Comparison of ENCODE assay signal across 8 mouse cellular contexts in genomic region chr12:55372424-55373055, GRCm38 (mm10). TPM values are rescaled to one million over a fixed set of nuclear protein-coding genes. Genes with fewer than 3 reads are reported as not detected.
DNase-seq lines count a peak whose midpoint lies in the region; ATAC-seq lines count a peak whose summit lies in the region.

No protein-coding gene starts in this region.

- peak; percentile 8 to 11 for DNase-seq in cerebellum, adult 18-20 months
- no peak for DNase-seq in cerebellum, adult 11 months
- DNase-seq in kidney, adult 9 months, result peak; percentile 30
- no peak for DNase-seq in kidney, adult 18-20 months
- DNase-seq in 3T3-L1 (ENCODE audit: low read depth, low spot score), result peak; percentile 63
- no peak for DNase-seq in T-cell, adult 2 months (ENCODE audit: low spot score)
- DNase-seq in retina, embryonic 14.5 days (ENCODE audit: low spot score), result no peak

- peak; percentile 52; the same call in 1 of the 2 replicates for ATAC-seq in common myeloid progenitor, adult 5-6 weeks (replicated peaks; ENCODE audit: low read depth, poor library complexity, severe bottlenecking)

RNA-seq across cellular contexts. Expression of gene Psma6, which starts 11.5 kb away (rescaled TPM):
- total RNA-seq in common myeloid progenitor, adult 5-6 weeks (2017), result 326 and 362 TPM in 2 replicates

Comparison
In these comparisons a context has a peak if more than half of its experiments do, and no peak if none do; other contexts are left out.
1. DNase-seq: peak in cerebellum, adult 18-20 months (2 of 2), kidney, adult 9 months (single experiment) and 3T3-L1 (single experiment); none in cerebellum, adult 11 months (single experiment), kidney, adult 18-20 months (single experiment), T-cell, adult 2 months (single experiment) and retina, embryonic 14.5 days (single experiment).